Mouse (Mus musculus): ENCODE results near the gene Zfp62. TPM values are rescaled to one million over a fixed set of nuclear protein-coding genes. Genes with fewer than 3 reads are reported as not detected.

Gene Zfp62
- polyA plus RNA-seq, 1 experiment, result 29.3 TPM

GRCm38 (mm10) chr11:49237532-49237931 lies 34.4 kb downstream of the Zfp62 start:
- TF ChIP-seq POLR2A (IDR thresholded peaks at IDR 0.05; ENCODE audit: insufficient read depth, low read length) (no peak), CTCF (IDR thresholded peaks at IDR 0.05; ENCODE audit: low read depth, low read length) (no peak), EP300 (IDR thresholded peaks at IDR 0.05; ENCODE audit: insufficient read depth, low read depth, low read length) (no peak)
- no peaks in the 10 kb centered on the region for H3K9me3 ChIP-seq (replicated peaks; ENCODE audit: control insufficient read depth, insufficient read depth, low read length, poor library complexity, severe bottlenecking)
- no peak overlapping the region for H3K9ac ChIP-seq (ENCODE audit: low read depth, poor library complexity, severe bottlenecking)
- H3K36me3 ChIP-seq (ENCODE audit: control insufficient read depth, insufficient read depth, low read length, poor library complexity, severe bottlenecking), result no peaks in the 10 kb centered on the region; the same call in 1 of the 2 replicates
- no peaks in the 10 kb centered on the region for H3K4me1 ChIP-seq (ENCODE audit: control insufficient read depth, insufficient read depth, low read length)
- H3K27ac ChIP-seq (ENCODE audit: insufficient read depth, low read length), result no peak overlapping the region
- no peak overlapping the region for H3K4me3 ChIP-seq (ENCODE audit: low read depth, low read length)
- H3K27me3 ChIP-seq (ENCODE audit: control insufficient read depth, insufficient read depth, low read length, poor library complexity, severe bottlenecking), result no peaks in the 10 kb centered on the region

GRCm38 (mm10) chr11:49240310-49240709 lies 37.2 kb downstream of the Zfp62 start:
- TF ChIP-seq EP300 (IDR thresholded peaks at IDR 0.05; ENCODE audit: insufficient read depth, low read depth, low read length) (no peak), POLR2A (IDR thresholded peaks at IDR 0.05; ENCODE audit: insufficient read depth, low read length) (no peak), CTCF (IDR thresholded peaks at IDR 0.05; ENCODE audit: low read depth, low read length) (no peak)
- Histone ChIP-seq H3K4me1 (ENCODE audit: control insufficient read depth, insufficient read depth, low read length) (no peaks in the 10 kb centered on the region), H3K36me3 (ENCODE audit: control insufficient read depth, insufficient read depth, low read length, poor library complexity, severe bottlenecking) (no peaks in the 10 kb centered on the region; the same call in 1 of the 2 replicates), H3K27me3 (ENCODE audit: control insufficient read depth, insufficient read depth, low read length, poor library complexity, severe bottlenecking) (no peaks in the 10 kb centered on the region), H3K9me3 (replicated peaks; ENCODE audit: control insufficient read depth, insufficient read depth, low read length, poor library complexity, severe bottlenecking) (no peaks in the 10 kb centered on the region), H3K9ac (ENCODE audit: low read depth, poor library complexity, severe bottlenecking) (no peak overlapping the region), H3K27ac (ENCODE audit: insufficient read depth, low read length) (no peak overlapping the region), H3K4me3 (ENCODE audit: low read depth, low read length) (no peak overlapping the region)

DNA sequence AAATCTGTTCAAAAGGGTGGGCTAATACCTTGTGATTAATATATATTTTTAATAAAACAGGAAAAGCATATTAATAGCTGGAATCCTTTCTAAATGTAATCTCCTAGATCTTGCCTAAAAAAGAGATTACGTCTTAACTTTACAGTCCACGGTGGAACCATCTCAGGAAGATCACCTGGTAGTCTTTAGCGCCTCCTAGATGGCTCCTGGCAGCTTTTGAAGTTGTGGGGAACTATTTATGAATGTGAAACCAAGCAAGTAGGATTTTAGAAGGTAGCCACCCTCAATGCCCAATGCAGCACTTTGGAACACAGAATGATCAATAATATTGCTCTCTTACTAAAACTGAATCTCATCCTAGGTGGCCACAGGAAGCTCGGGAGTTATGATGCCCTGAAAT lies 37.8 kb downstream of the Zfp62 start:
- H3K9ac ChIP-seq (ENCODE audit: low read depth, poor library complexity, severe bottlenecking), result no peak overlapping the region
- no peak overlapping the region for H3K4me3 ChIP-seq (ENCODE audit: low read depth, low read length)
- no peak overlapping the region for H3K27ac ChIP-seq (ENCODE audit: insufficient read depth, low read length)
- no peaks in the 10 kb centered on the region for H3K4me1 ChIP-seq (ENCODE audit: control insufficient read depth, insufficient read depth, low read length)
- no peaks in the 10 kb centered on the region; the same call in 1 of the 2 replicates for H3K36me3 ChIP-seq (ENCODE audit: control insufficient read depth, insufficient read depth, low read length, poor library complexity, severe bottlenecking)
- no peak for TF ChIP-seq CTCF (IDR thresholded peaks at IDR 0.05; ENCODE audit: low read depth, low read length)
- no peak for TF ChIP-seq EP300 (IDR thresholded peaks at IDR 0.05; ENCODE audit: insufficient read depth, low read depth, low read length)
- TF ChIP-seq POLR2A (IDR thresholded peaks at IDR 0.05; ENCODE audit: insufficient read depth, low read length), result no peak
- no peaks in the 10 kb centered on the region for H3K27me3 ChIP-seq (ENCODE audit: control insufficient read depth, insufficient read depth, low read length, poor library complexity, severe bottlenecking)
- H3K9me3 ChIP-seq (replicated peaks; ENCODE audit: control insufficient read depth, insufficient read depth, low read length, poor library complexity, severe bottlenecking), result no peaks in the 10 kb centered on the region

DNA sequence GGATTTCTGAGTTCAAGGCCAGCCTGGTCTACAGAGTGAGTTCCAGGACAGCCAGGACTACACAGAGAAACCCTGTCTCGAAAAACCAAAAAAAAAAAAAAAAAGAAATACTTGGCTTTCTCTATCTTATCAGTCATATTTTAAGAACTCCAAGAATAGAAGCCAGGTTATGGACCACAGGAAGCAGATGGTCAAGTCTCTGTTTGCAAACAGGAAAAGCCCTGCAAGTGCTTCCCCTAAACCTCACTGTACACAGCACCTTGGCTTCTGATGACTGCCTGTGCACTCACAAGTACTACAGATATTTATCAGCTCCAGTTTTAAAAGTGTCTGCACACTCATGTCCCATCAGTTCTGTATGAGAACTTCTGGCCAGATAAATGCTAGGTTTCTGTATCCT lies 38.4 kb downstream of the Zfp62 start:
- TF ChIP-seq CTCF (IDR thresholded peaks at IDR 0.05; ENCODE audit: low read depth, low read length), result no peak
- TF ChIP-seq POLR2A (IDR thresholded peaks at IDR 0.05; ENCODE audit: insufficient read depth, low read length), result no peak
- TF ChIP-seq EP300 (IDR thresholded peaks at IDR 0.05; ENCODE audit: insufficient read depth, low read depth, low read length), result no peak
- Histone ChIP-seq H3K4me3 (ENCODE audit: low read depth, low read length) (no peak overlapping the region), H3K9ac (ENCODE audit: low read depth, poor library complexity, severe bottlenecking) (no peak overlapping the region), H3K9me3 (replicated peaks; ENCODE audit: control insufficient read depth, insufficient read depth, low read length, poor library complexity, severe bottlenecking) (no peaks in the 10 kb centered on the region), H3K27me3 (ENCODE audit: control insufficient read depth, insufficient read depth, low read length, poor library complexity, severe bottlenecking) (no peaks in the 10 kb centered on the region), H3K36me3 (ENCODE audit: control insufficient read depth, insufficient read depth, low read length, poor library complexity, severe bottlenecking) (no peaks in the 10 kb centered on the region; the same call in 1 of the 2 replicates), H3K27ac (ENCODE audit: insufficient read depth, low read length) (no peak overlapping the region), H3K4me1 (ENCODE audit: control insufficient read depth, insufficient read depth, low read length) (no peaks in the 10 kb centered on the region)

DNA sequence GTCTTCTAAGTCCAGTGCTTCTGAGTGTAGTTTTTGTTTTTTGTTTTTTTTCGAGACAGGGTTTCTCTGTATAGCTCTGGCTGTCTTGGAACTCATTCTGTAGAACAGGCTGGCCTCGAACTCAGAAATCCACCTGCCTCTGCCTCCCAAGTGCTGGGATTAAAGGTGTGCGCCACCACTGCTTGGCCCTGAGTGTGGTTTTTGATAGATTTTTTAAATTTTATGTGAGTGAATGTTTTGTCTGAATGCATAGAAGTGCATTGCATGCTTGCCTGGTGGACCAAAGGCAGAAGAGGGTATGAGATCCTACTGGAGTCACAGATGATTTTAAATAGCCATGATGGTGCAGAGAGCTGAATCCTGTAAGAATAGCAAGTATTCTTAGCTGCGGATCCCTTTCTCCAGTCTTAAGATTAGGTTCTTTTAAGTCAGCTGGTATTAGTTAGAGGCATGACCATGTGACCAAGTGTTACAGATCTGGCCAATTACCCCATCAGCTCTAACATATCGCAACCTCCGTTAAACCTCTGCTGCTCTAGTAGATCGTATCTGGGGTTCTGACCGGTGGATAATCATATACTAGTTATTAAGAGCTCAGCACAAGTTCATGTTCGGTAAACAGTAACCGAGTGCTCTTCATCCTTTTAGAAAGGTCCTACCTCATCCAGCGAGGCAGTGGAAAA lies 40.0 kb downstream of the Zfp62 start:
- Histone ChIP-seq H3K27me3 (ENCODE audit: control insufficient read depth, insufficient read depth, low read length, poor library complexity, severe bottlenecking) (no peaks in the 10 kb centered on the region), H3K27ac (ENCODE audit: insufficient read depth, low read length) (peak overlapping the region; percentile 81), H3K9ac (ENCODE audit: low read depth, poor library complexity, severe bottlenecking) (peak overlapping the region; percentile 69), H3K9me3 (replicated peaks; ENCODE audit: control insufficient read depth, insufficient read depth, low read length, poor library complexity, severe bottlenecking) (no peaks in the 10 kb centered on the region), H3K4me1 (ENCODE audit: control insufficient read depth, insufficient read depth, low read length) (no peaks in the 10 kb centered on the region), H3K36me3 (ENCODE audit: control insufficient read depth, insufficient read depth, low read length, poor library complexity, severe bottlenecking) (no peaks in the 10 kb centered on the region; the same call in 1 of the 2 replicates), H3K4me3 (ENCODE audit: low read depth, low read length) (peak overlapping the region; percentile 93)
- TF ChIP-seq POLR2A (IDR thresholded peaks at IDR 0.05; ENCODE audit: insufficient read depth, low read length) (no peak), CTCF (IDR thresholded peaks at IDR 0.05; ENCODE audit: low read depth, low read length) (no peak), EP300 (IDR thresholded peaks at IDR 0.05; ENCODE audit: insufficient read depth, low read depth, low read length) (no peak)
